34 mouse cellular contexts compared by ENCODE assay signal in the genomic region with DNA sequence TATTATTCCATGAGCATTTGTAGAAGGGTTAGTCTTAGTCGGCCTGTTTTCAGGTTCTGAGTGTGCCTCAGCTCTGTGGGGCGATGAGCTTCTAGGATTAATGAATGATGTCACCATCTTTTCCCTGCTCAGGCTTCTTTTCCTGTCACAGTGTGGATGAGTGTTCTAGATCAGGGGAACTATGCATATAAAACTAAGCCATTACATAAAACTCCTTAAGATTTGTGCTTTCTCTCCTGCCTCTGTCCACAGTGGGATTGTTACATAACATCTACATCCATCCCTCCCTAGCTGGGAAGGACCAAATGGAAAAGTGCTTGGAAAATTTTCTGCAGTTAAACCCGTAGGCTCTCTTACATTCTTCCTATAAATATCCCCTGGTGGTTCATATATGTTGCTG. TPM values are rescaled to one million over a fixed set of nuclear protein-coding genes. Genes with fewer than 3 reads are reported as not detected.
A peak's percentile ranks its signal among the peaks of the same experiment; 100 is the strongest.
DNase-seq lines count a peak whose midpoint lies in the region; ATAC-seq and TF ChIP-seq lines count a peak whose summit lies in the region.
"Had no signal": no experiment of that assay in that cellular context is flagged by ENCODE, and none has a peak within 500 bp of the region (broad histone marks: within the 10 kb centered on the region; RNA-seq: fewer than 3 reads in every experiment).

No protein-coding gene starts in this region.

- ATAC-seq in heart, embryonic 11.5 days (replicated peaks; ENCODE audit: insufficient number of reproducible peaks, low FRiP score, low TSS enrichment) = no peak
- ATAC-seq: CD4-positive, CD25-positive, alpha-beta regulatory T cell, adult 4 months; forebrain, embryonic 15.5 days; hindbrain, postnatal 0 days; inflammation-experienced regulatory T-cells, adult 6 months; intestine, embryonic 16.5 days had no signal

- H3K27ac ChIP-seq in heart, embryonic 10.5 days = no peak overlapping the region
- H3K27ac ChIP-seq in heart, embryonic 11.5 days (ENCODE audit: low read depth, low read length) = no peak overlapping the region
- peak overlapping the region; percentile 80 for H3K27ac ChIP-seq in left cerebral cortex, adult 2 months
- H3K27ac ChIP-seq in cortical plate, adult 2 months (ENCODE audit: insufficient read depth, low read length) = peak overlapping the region; percentile 81
- H3K27ac ChIP-seq: embryonic facial prominence, embryonic 12.5 days; embryonic facial prominence, embryonic 15.5 days; forebrain, embryonic 12.5 days; forebrain, embryonic 15.5 days; gastrocnemius, adult 2 months; heart, adult 2 months; heart, embryonic 13.5 days; hindbrain, embryonic 14.5 days; hindbrain, postnatal 0 days had no signal

- 90% methylated on average over 3 of the region's 3 CpGs for WGBS in heart, embryonic 10.5 days
- 82% methylated on average over 3 of the region's 3 CpGs for WGBS in heart, embryonic 11.5 days (ENCODE audit: insufficient replicate concordance)

- H3K9me3 ChIP-seq in heart, embryonic 10.5 days = no peaks in the 10 kb centered on the region
- no peaks in the 10 kb centered on the region for H3K9me3 ChIP-seq in heart, embryonic 11.5 days (replicated peaks; ENCODE audit: control insufficient read depth, low read length)
- H3K9me3 ChIP-seq: embryonic facial prominence, embryonic 12.5 days; embryonic facial prominence, embryonic 15.5 days; forebrain, embryonic 12.5 days; forebrain, embryonic 15.5 days; heart, embryonic 13.5 days had no signal

- H3K27me3 ChIP-seq in heart, embryonic 10.5 days (ENCODE audit: insufficient read depth, poor library complexity, severe bottlenecking) = no peaks in the 10 kb centered on the region
- H3K27me3 ChIP-seq in heart, embryonic 11.5 days (ENCODE audit: control insufficient read depth, insufficient read depth, low read length) = no peaks in the 10 kb centered on the region
- H3K27me3 ChIP-seq: embryonic facial prominence, embryonic 12.5 days; embryonic facial prominence, embryonic 15.5 days; forebrain, embryonic 12.5 days; forebrain, embryonic 15.5 days; heart, embryonic 13.5 days had no signal

- no peak; the same call in 1 of the 2 replicates for TF ChIP-seq CTCF in left cerebral cortex, adult 2 months (IDR thresholded peaks at IDR 0.05)
- no peak for TF ChIP-seq CTCF in cortical plate, adult 2 months (IDR thresholded peaks at IDR 0.05; ENCODE audit: extremely low read depth, insufficient read depth, low read length)

- no peak overlapping the region for H3K4me2 ChIP-seq in heart, embryonic 11.5 days
- H3K4me2 ChIP-seq: embryonic facial prominence, embryonic 12.5 days; embryonic facial prominence, embryonic 15.5 days; forebrain, embryonic 12.5 days; forebrain, embryonic 15.5 days; heart, embryonic 13.5 days; hindbrain, embryonic 14.5 days had no signal

- peaks cover 10% of the 10 kb centered on the region for H3K4me1 ChIP-seq in heart, embryonic 10.5 days
- no peaks in the 10 kb centered on the region for H3K4me1 ChIP-seq in heart, embryonic 11.5 days (ENCODE audit: control insufficient read depth, insufficient read depth, low read length)
- peaks cover 2% of the 10 kb centered on the region; the same call in 1 of the 2 replicates for H3K4me1 ChIP-seq in cortical plate, adult 2 months (ENCODE audit: control insufficient read depth, insufficient read depth, low read length)

- H3K36me3 ChIP-seq in heart, embryonic 10.5 days = no peaks in the 10 kb centered on the region
- H3K36me3 ChIP-seq in heart, embryonic 11.5 days (ENCODE audit: control insufficient read depth, insufficient read depth, low read length) = no peaks in the 10 kb centered on the region
- H3K36me3 ChIP-seq: embryonic facial prominence, embryonic 12.5 days; embryonic facial prominence, embryonic 15.5 days; forebrain, embryonic 12.5 days; forebrain, embryonic 15.5 days; heart, embryonic 13.5 days had no signal

- intact Hi-C loops in left cerebral cortex, adult 2 months (cut with DNase I) = no loop called here

- no peak for TF ChIP-seq POLR2A in cortical plate, adult 2 months (IDR thresholded peaks at IDR 0.05; ENCODE audit: extremely low read depth, insufficient read depth, low read length)

- H3K9ac ChIP-seq in heart, embryonic 11.5 days (ENCODE audit: low read depth, low read length) = no peak overlapping the region
- H3K9ac ChIP-seq: embryonic facial prominence, embryonic 12.5 days; embryonic facial prominence, embryonic 15.5 days; forebrain, embryonic 12.5 days; forebrain, embryonic 15.5 days; heart, embryonic 13.5 days; hindbrain, embryonic 14.5 days had no signal

- no peak overlapping the region for H3K4me3 ChIP-seq in heart, embryonic 10.5 days
- no peak overlapping the region for H3K4me3 ChIP-seq in heart, embryonic 11.5 days (ENCODE audit: low read depth, low read length)
- H3K4me3 ChIP-seq in left cerebral cortex, adult 2 months = no peak overlapping the region
- H3K4me3 ChIP-seq in cortical plate, adult 2 months (ENCODE audit: insufficient read depth, low read length) = no peak overlapping the region
- H3K4me3 ChIP-seq: embryonic facial prominence, embryonic 12.5 days; embryonic facial prominence, embryonic 15.5 days; forebrain, embryonic 12.5 days; forebrain, embryonic 15.5 days; gastrocnemius, adult 2 months; heart, adult 2 months; heart, embryonic 13.5 days had no signal

- peak; percentile 9 for DNase-seq in heart, embryonic 10.5 days (ENCODE audit: low spot score)
- no peak for DNase-seq in left cerebral cortex, adult 2 months (ENCODE audit: extremely low spot score in 1 of 2, low spot score in 2 of 2)
- no peak for DNase-seq in left cerebral cortex, adult 18-20 months (ENCODE audit: low spot score in 2 of 2)
- DNase-seq in brain, adult 2 months (ENCODE audit: low read depth, low spot score) = peak; percentile 74
- no peak for DNase-seq in gastrocnemius, postnatal 10 days
- DNase-seq: adrenal gland, adult 2 months; adrenal gland, postnatal 14 days; cerebellum, adult 11-12 months; cerebellum, adult 8-10 months; cerebellum, postnatal 10 days; cerebellum, postnatal 36 days; gastrocnemius, adult 2 months; gastrocnemius, postnatal 25 days; heart, adult 2 months; heart, postnatal 14 days; heart, postnatal 4 days had no signal

RNA-seq across cellular contexts. Expression of a gene that starts 16.0 kb away (rescaled TPM):
- not detected in 2 replicates for polyA plus RNA-seq in heart, embryonic 10.5 days (2016; fragmentation: Nextera tagmentation; extraction: Ambion mirVana)
- polyA plus RNA-seq in heart, embryonic 11.5 days (2014; fragmentation: Nextera tagmentation; extraction: Ambion mirVana) = not detected in 2 replicates
- not detected for total RNA-seq in left cerebral cortex, adult 2 months (2021)
- not detected for total RNA-seq in left cerebral cortex, adult 18-20 months (2021)
- polyA plus RNA-seq in cortical plate, adult 2 months (2012; rRNA removed) = not detected in 2 replicates
- total RNA-seq in gastrocnemius, postnatal 10 days (2021) = not detected
- total RNA-seq: adrenal gland, adult 2 months; adrenal gland, postnatal 14 days; adrenal gland, postnatal 4 days; gastrocnemius, adult 2 months; gastrocnemius, postnatal 25 days; heart, adult 2 months; heart, postnatal 14 days; heart, postnatal 4 days; hindbrain, postnatal 0 days; MEL had no signal
- polyA plus RNA-seq: adrenal gland, adult 2 months; brain, embryonic 14.5 days; C2C12; embryonic facial prominence, embryonic 12.5 days; embryonic facial prominence, embryonic 15.5 days; forebrain, embryonic 12.5 days; forebrain, embryonic 15.5 days; heart, adult 2 months; heart, embryonic 13.5 days; heart, embryonic 16.5 days; hindbrain, embryonic 11.5 days; hindbrain, embryonic 14.5 days; hindbrain, postnatal 0 days; intestine, embryonic 16.5 days had no signal

Comparison
In these comparisons a context has a peak if more than half of its experiments do, and no peak if none do; other contexts are left out.
1. DNase-seq: peak in heart, embryonic 10.5 days (single experiment) and brain, adult 2 months (single experiment); none in left cerebral cortex, adult 2 months (0 of 2), left cerebral cortex, adult 18-20 months (0 of 2) and gastrocnemius, postnatal 10 days (single experiment).
2. H3K27ac ChIP-seq: peak in left cerebral cortex, adult 2 months (single experiment) and cortical plate, adult 2 months (single experiment); none in heart, embryonic 10.5 days (single experiment) and heart, embryonic 11.5 days (single experiment).